Mouse (Mus musculus) C2C12 (cell line): ENCODE results near the gene Wfdc12. TPM values are rescaled to one million over a fixed set of nuclear protein-coding genes. Genes with fewer than 3 reads are reported as not detected.

Experiments
- H3K27me3 ChIP-seq: one replicate; pipeline ENCODE4 v1.6.1; 2011; ENCODE audit not compliant: control insufficient read depth, insufficient read depth, insufficient read length
- H3K36me3 ChIP-seq: one replicate; pipeline ENCODE4 v1.6.1; 2011; ENCODE audit not compliant: control insufficient read depth, insufficient read depth
- H3K4me3 ChIP-seq: one replicate; pipeline ENCODE4 v1.5.1; 2011; ENCODE audit warnings: mild to moderate bottlenecking, control low read depth; ENCODE audit not compliant: poor library complexity, insufficient read depth, severe bottlenecking
- H3K79me2 ChIP-seq: one replicate; pipeline ENCODE4 v1.6.1; 2011; ENCODE audit not compliant: control insufficient read depth, insufficient read depth
- H3K79me3 ChIP-seq: one replicate; pipeline ENCODE4 v1.6.1; 2011; ENCODE audit warnings: low read depth, control low read depth
- H3ac ChIP-seq: one replicate; pipeline ENCODE3; 2011; ENCODE audit warnings: low read depth; ENCODE audit not compliant: control insufficient read depth, insufficient read length
- CEBPB ChIP-seq: IDR thresholded peaks from one replicate; pipeline ENCODE4 v1.6.1; 2011; ENCODE audit warnings: low read depth, mild to moderate bottlenecking, control low read depth, moderate library complexity
- CTCF ChIP-seq: IDR thresholded peaks from one replicate; pipeline ENCODE4 v1.5.1; 2011; ENCODE audit not compliant: control insufficient read depth, insufficient read depth, insufficient read length
- FOSL1 ChIP-seq: IDR thresholded peaks from one replicate; pipeline ENCODE4 v1.8.0; 2011; ENCODE audit warnings: mild to moderate bottlenecking, low read length; ENCODE audit not compliant: poor library complexity, insufficient read depth, severe bottlenecking
- MAX ChIP-seq: IDR thresholded peaks from one replicate; pipeline ENCODE4 v1.6.1; 2011; ENCODE audit warnings: mild to moderate bottlenecking, control low read depth
- MYOD1 ChIP-seq: IDR thresholded peaks from one replicate; pipeline ENCODE4 v1.6.1; 2011; ENCODE audit warnings: low read depth; ENCODE audit not compliant: control insufficient read depth, insufficient read length
- MYOG ChIP-seq: IDR thresholded peaks from one replicate; pipeline ENCODE4 v1.6.1; 2011; ENCODE audit not compliant: control insufficient read depth, insufficient read length; ENCODE audit errors: extremely low read depth
- USF1 ChIP-seq: IDR thresholded peaks from one replicate; pipeline ENCODE4 v1.6.1; 2011; ENCODE audit warnings: low read depth, mild to moderate bottlenecking, control low read depth, moderate library complexity
- long read RNA-seq, 2 experiments: library from polyadenylated mRNA; unstranded; transcript quantifications; one replicate each; pipeline ENCODE4 v2.0.0; 2019 to 2020
- polyA plus RNA-seq: library from polyadenylated mRNA; unstranded; fragments of >200 nt; fragmentation: generic; extraction: Trizol; gene quantifications from one replicate; pipeline ENCODE4 v1.2.1, GENCODE M21; 2012; ENCODE audit warnings: missing spikeins

Wfdc12 gene
- polyA plus RNA-seq = not detected
- long read RNA-seq, experiment 1 = 0 reads
- long read RNA-seq, experiment 2 = 0 reads

GRCm38 (mm10) chr2:164190576-164190975 is at the start of gene Wfdc12:
Gene Wfdc12 (minus strand): TSS chr2:164190608.
- no peaks in the 10 kb centered on the region for H3K79me2 ChIP-seq
- H3K4me3 ChIP-seq = no peak within 1 kb of the TSS
- H3K79me3 ChIP-seq = no peaks in the 10 kb centered on the region
- no peak within 1 kb of the TSS for H3ac ChIP-seq
- H3K27me3 ChIP-seq = peaks cover 57% of the 10 kb centered on the region
- no peaks in the 10 kb centered on the region for H3K36me3 ChIP-seq
- TF ChIP-seq MAX = no peak

DNA sequence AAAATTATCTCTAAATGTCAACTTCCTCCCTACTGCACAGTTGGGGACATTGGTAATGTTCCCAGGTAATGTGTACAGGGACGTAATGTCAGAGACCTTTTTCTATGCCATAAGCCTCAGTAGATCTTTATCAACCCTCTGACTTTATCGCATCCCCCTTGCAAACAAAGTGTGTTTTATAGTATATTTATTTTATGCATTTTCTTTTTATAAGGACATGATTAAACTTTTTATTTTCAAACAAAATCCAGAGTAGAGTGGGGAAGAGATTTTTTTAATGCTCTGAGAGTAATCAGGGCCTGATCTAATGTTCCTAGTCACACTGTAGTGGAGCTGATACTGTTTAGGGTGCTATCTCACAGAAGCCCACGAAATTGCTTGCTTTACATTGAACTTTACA is 48.0 kb upstream of the Wfdc12 start, which contains the start of gene Svs2:
Gene Svs2, minus strand, starts transcription at position 101 of the 400 bp plus-strand sequence.
- Histone ChIP-seq H3K36me3 (no peaks in the 10 kb centered on the region), H3ac (no peak within 1 kb of the TSS), H3K4me3 (no peak within 1 kb of the TSS), H3K79me2 (no peaks in the 10 kb centered on the region), H3K79me3 (no peaks in the 10 kb centered on the region), H3K27me3 (peaks cover 11% of the 10 kb centered on the region)
- TF ChIP-seq FOSL1 (no peak), MYOG (no peak), MAX (no peak), CTCF (no peak), CEBPB (no peak), MYOD1 (no peak), USF1 (no peak)

DNA sequence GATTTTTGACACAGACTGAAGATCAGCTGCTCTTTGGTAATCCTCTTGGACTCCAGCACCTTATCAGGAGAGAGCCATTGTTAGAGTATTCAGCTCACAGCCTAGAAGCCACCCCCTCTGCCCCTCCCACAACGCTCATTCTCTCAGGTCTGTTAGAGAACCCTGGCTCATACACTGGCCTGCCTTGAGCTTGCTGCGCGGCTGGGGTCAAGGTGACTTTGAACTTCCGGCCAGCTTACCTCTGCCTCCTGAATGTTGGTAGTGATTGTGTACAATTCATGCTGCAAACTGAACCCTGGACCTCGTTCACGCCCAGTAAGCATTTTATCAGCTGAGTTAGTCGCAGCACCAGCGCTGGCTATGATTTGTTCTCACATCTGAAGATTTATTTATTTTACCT is 42.3 kb upstream of the Wfdc12 start:
- Histone ChIP-seq H3ac (no peak overlapping the region), H3K27me3 (peaks cover 12% of the 10 kb centered on the region), H3K79me2 (no peaks in the 10 kb centered on the region), H3K36me3 (no peaks in the 10 kb centered on the region), H3K79me3 (no peaks in the 10 kb centered on the region), H3K4me3 (no peak overlapping the region)
- TF ChIP-seq CTCF = no peak
- no peak for TF ChIP-seq MAX
- no peak for TF ChIP-seq USF1
- no peak for TF ChIP-seq MYOD1
- no peak for TF ChIP-seq FOSL1
- no peak for TF ChIP-seq CEBPB
- no peak for TF ChIP-seq MYOG

- peaks cover 8% of the 10 kb centered on the region for H3K27me3 ChIP-seq
- H3K4me3 ChIP-seq = no peak overlapping the region
- H3ac ChIP-seq = no peak overlapping the region
- no peaks in the 10 kb centered on the region for H3K36me3 ChIP-seq
- H3K79me2 ChIP-seq = no peaks in the 10 kb centered on the region
- H3K79me3 ChIP-seq = no peaks in the 10 kb centered on the region
- TF ChIP-seq MYOD1 (no peak), CTCF (no peak), USF1 (no peak), FOSL1 (no peak), CEBPB (no peak), MYOG (no peak), MAX (no peak)
Observed at GRCm38 (mm10) chr2:164228361-164229070, 38.1 kb upstream of the Wfdc12 start.

GRCm38 (mm10) chr2:164221522-164221921 is 31.1 kb upstream of the Wfdc12 start, which contains the start of gene Wfdc15b:
Gene Wfdc15b (minus strand): TSS chr2:164221660.
- no peak for TF ChIP-seq MYOD1
- no peak for TF ChIP-seq CEBPB
- no peak for TF ChIP-seq CTCF
- TF ChIP-seq USF1 = no peak
- Histone ChIP-seq H3ac (no peak within 1 kb of the TSS), H3K36me3 (no peaks in the 10 kb centered on the region), H3K27me3 (peaks cover 41% of the 10 kb centered on the region), H3K79me3 (no peaks in the 10 kb centered on the region), H3K4me3 (no peak within 1 kb of the TSS), H3K79me2 (no peaks in the 10 kb centered on the region)

- Histone ChIP-seq H3K79me3 (no peaks in the 10 kb centered on the region), H3ac (no peak overlapping the region), H3K4me3 (no peak overlapping the region), H3K27me3 (peaks cover 58% of the 10 kb centered on the region), H3K36me3 (no peaks in the 10 kb centered on the region), H3K79me2 (no peaks in the 10 kb centered on the region)
- TF ChIP-seq MYOD1 (no peak), MAX (no peak), MYOG (no peak), FOSL1 (no peak), CEBPB (no peak), USF1 (no peak), CTCF (no peak)
Observed at GRCm38 (mm10) chr2:164219295-164219694, 28.9 kb upstream of the Wfdc12 start.
